Mouse (Mus musculus) right cerebral cortex, adult 2 months (tissue): ENCODE measurements around the gene Zfp963.
"Not testable (repeated sequence)": the region's sequence is repeated elsewhere in the genome, so short reads cannot be mapped to it uniquely, and the experiment has no call there.

ENCODE experiments used
- DNase-seq, 2 experiments: peaks; one replicate each; pipeline ENCODE4 v3.0.0; 2021 to 2022; ENCODE audit warnings: low spot score in 2 of 2

Zfp963 gene

DNA sequence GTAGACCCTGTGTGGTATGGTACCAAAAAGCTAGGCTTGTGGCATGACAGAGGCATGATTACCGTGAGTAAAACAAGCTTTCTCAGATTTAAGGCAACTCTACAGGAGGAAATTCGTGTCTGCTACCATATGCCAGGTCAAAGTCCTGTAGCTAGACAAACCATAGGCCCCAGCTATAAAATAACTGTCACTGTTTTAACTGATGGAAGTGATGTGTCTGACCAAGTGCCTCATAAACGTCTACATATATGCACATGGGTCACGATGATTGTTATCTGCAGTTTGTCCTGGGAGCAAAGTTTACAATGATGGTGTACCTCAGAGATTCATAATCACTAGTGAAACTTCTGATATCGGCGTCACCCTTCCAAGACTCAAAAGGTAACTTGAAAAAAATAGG lies 9.0 kb downstream of the Zfp963 start:
- no peak for DNase-seq

DNA sequence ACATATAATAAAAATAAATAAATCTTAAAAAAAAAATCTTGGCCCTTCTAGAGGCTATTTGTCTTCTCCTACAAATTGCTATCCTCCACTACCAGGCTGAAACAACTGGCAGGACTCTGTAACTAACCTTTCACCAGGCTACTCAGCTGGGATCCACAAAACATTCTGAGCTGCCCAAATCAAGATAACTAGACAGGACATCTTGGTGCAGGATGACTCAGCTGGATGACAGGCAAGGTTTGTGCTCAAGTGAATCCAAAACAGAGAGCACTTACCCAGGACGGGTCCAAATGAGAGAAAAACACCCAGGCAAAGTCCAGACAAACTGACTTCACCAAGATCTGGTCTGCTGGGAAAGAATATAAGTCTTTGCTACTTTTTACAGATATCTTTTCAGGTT lies 14.3 kb downstream of the Zfp963 start:
- no peak for DNase-seq

DNA sequence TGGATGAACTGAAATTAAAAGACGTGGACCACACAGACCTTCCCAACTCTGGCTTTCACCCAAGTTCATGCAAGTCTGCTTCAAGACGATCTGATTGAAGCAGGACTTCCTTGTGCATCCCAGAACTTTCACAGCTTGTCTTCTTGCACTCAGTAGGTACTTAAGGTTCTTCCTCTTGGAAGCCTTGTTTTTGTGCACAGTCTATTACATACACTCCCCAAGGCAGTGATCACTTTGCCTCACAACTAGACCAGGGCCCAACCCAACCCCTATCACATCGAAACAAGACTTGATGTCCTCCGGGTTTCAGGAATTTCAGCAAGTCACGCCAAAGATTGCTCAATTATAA lies 32.6 kb downstream of the Zfp963 start:
- DNase-seq = no peak

DNA sequence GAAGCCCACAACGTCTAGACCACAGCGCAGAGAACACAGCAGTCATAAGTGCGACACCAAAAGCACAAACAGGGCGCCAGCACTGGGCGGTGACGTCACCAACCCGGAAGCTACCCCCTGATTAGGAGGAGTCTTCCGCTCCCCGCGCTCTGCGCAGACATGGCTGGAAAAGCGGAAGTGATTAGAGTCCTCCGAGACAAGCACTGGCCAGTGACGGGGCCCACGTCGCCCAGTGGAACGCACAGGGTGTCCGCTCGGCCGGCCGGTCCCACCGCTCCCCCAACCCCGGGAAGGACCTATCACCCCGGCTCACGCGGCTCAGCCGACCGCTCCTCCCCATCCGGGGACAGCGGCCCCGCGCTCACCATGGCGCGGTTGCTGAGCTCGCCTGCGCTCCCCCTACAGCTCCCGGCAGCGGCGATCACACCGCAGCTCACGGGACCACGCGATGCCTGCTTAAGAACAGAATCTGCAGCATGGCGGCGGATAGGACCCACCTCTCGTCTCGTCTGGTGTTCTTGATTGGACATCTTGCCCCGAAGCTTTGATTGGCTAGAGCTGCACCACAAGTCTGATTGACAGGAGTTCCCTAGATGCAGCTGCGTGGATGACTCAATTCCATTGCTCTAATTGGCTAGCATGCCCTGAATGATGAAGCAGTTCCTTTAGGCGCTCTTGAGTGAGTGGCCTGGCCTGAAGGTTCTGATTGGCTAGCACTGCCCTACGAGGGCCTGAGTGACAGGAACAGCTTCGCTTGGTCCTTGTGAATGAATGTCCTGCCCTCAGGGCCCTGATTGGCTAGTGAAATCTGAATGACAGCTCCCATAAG lies 33.2 kb downstream of the Zfp963 start:
- DNase-seq = peak; percentile 95 to 97

DNA sequence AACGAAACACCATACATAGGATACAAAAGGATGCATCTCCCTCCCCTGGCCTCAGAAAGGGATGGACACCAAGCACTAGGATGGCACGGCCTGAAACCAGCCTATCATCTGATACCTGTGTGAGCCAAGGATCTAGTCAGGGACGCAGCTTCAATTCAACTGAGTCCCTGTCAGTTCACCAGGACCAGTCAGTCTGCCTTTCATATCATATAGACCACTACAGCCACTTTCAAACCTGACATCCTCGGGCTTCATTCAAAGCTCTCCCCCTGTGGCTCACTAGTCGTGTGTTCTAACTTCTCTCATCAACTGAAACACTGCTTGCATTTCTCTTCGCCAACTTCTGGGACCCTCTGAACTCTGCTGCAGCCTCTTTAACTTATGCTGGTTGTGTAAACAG lies 34.4 kb downstream of the Zfp963 start:
- DNase-seq = no peak

DNA sequence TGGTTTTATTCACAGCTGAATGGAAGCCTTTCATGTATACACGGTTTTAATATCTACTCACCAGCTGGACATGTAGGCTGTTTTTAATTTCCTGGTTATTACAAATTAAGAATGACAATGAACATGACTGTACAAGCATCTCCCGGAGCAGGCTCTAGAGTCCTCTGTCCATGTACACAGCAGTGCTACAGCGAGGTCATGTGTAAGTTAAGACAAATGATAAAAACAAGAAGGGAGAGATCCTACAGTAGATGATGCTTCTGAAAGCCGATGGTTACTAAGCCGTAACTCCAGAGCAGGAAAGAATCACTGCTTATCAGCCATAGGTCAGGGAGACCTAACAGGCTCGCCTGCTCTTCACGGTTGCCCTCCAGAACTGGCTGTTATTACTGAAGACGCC lies 36.3 kb downstream of the Zfp963 start:
- DNase-seq = no peak

DNA sequence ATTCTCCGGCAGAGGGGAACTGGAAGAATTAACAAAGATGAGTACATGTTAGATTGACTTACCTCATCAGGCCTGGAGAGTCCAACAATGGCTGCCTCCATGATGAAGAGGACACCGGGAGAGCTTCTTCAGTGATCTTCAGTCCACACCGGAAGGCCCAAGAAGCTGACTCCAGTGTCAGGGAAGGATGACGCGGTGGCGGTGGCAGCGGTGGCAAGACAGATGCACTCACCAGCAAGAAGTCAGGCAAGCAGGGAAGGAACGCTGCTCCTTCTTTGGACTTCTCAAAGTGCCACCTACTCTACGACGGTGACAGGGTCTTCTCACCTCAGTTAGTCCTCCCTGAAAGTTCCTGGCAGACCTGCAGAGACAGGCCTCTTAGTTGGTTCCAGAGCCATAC lies 39.1 kb downstream of the Zfp963 start, which contains the start of gene Zfp869:
Zfp869 (minus strand) TSS at position 101 of the 400 bp plus-strand sequence.
- not testable (repeated sequence) for DNase-seq

DNA sequence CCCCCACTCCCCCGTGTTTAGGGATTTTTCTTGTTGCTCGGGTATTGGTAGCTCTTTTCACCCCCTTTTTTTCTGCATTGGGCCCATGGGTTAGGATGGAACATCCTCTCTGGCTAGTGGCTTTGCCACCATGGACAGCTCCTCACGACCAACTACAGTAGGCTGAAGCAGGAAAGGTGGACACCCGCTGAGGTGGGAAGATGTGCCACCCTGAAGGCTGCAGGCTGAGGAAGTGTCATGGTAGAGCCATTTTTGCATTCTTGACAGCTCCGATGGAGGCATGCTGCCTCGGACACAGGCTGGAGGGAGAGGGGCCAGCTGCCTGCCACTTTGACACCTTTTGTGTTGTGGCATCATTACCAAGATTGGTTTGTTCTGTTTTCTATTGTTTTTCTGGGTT lies 48.0 kb downstream of the Zfp963 start:
- DNase-seq = no peak
